Mouse (Mus musculus) megakaryocyte, embryonic 14.5 days (primary cell): ENCODE measurements around the gene Sept1.

ENCODE experiments used
- FLI1 ChIP-seq: IDR thresholded peaks from 2 replicates; pipeline ENCODE4 v1.6.1; 2012; ENCODE audit warnings: low read length, inconsistent platforms, mixed read lengths
- GATA1 ChIP-seq: IDR thresholded peaks from 3 replicates; pipeline ENCODE4 v1.6.1; 2012; ENCODE audit warnings: mixed read lengths, low read length, inconsistent platforms, borderline replicate concordance

DNA sequence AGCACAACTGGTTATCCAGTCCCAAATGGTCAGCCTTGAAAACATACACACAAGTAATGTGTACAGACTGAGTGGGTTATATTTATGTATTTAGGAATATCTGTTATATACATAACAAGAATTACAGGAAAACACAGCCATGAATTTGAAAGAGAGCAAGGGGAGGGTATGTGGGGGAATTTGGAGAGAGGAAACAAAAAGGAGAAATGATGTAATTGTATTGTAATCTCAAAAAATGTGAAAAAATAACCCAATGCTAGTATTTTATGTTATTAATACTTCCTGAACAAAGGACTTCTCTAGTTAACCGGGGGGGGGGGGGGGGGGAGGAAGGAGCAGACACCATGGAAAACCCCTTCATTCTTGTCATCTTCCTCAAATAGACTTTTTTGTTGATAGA lies 48.2 kb downstream of the Sept1 start:
- TF ChIP-seq GATA1 (no peak), FLI1 (no peak)
